Mouse (Mus musculus): ENCODE measurements at regions not wholly inside any gene's neighbourhood (a gene's known extent, or its start where the extent isn't known, plus 50 kb on each side); places are given as distances from the start of the nearest gene placed in this dataset.

- TF ChIP-seq CTCF (IDR thresholded peaks at IDR 0.05), result no peak
- intact Hi-C loops (cut with DNase I), result no loop called here
- H3K27ac ChIP-seq, result no peak overlapping the region
- H3K4me3 ChIP-seq, result no peak overlapping the region
- no peak for DNase-seq
These were observed 687.3 kb downstream of the Efnb2 start for GRCm38 (mm10) chr8:7973791-7974190.

- TF ChIP-seq CTCF (IDR thresholded peaks at IDR 0.05), result no peak
- H3K27ac ChIP-seq, result no peak overlapping the region
- DNase-seq, result no peak
- H3K4me3 ChIP-seq, result no peak overlapping the region
- intact Hi-C loops (cut with DNase I), result no loop called here
These were observed 696.8 kb downstream of the Efnb2 start for GRCm38 (mm10) chr8:7964276-7964675.

DNA sequence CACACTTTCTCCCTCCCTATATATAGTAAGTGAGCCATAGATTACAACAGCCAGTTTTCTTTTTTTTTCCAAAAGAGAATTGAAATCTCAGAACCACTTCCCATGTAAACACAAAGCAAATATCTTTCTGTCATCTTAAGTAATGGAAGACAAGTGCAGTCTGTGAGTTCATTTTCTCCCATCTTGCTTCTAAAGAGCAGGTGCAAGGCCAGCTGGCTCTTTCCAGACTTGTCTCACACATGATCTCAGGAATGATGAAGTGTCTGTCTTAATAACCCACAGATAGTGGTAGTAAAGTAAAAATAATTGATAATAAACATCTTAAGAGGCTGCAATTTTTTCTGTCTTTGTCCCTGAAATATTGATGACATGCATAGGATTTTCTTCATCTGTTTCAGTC is 704.3 kb downstream of the Efnb2 start:
- H3K27ac ChIP-seq, result no peak overlapping the region
- TF ChIP-seq CTCF (IDR thresholded peaks at IDR 0.05), result no peak
- no peak overlapping the region for H3K4me3 ChIP-seq
- no peak for DNase-seq
- intact Hi-C loops (cut with DNase I), result no loop called here

DNA sequence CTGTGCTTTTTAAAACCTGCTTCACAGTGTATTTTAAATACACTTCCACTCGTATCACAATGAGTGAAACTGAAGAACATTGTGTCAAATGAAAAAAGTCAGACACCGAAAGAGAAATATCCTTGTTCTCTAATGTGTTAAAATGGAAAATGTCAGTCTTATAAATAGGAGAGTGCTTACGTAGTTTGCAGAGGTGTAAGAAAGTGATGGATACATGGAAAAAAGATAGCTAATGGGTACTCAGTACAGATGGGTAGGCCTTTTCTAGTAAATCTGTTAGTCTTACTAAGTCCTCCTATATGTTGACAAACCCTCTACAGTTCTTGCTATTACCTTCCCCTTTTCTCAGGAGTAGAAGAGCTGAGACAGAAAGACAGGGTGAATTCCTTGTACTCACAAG is 706.2 kb downstream of the Efnb2 start:
- Histone ChIP-seq H3K27ac (no peak overlapping the region), H3K4me3 (no peak overlapping the region)
- TF ChIP-seq CTCF (IDR thresholded peaks at IDR 0.05), result no peak
- intact Hi-C loops (cut with DNase I), result no loop called here
- no peak for DNase-seq

GRCm38 (mm10) chr8:7945966-7946775 is 714.9 kb downstream of the Efnb2 start:
- no peak for TF ChIP-seq CTCF (IDR thresholded peaks at IDR 0.05)
- intact Hi-C loops (cut with DNase I), result no loop called here
- no peak overlapping the region for H3K4me3 ChIP-seq
- no peak for DNase-seq
- no peak overlapping the region for H3K27ac ChIP-seq

DNA sequence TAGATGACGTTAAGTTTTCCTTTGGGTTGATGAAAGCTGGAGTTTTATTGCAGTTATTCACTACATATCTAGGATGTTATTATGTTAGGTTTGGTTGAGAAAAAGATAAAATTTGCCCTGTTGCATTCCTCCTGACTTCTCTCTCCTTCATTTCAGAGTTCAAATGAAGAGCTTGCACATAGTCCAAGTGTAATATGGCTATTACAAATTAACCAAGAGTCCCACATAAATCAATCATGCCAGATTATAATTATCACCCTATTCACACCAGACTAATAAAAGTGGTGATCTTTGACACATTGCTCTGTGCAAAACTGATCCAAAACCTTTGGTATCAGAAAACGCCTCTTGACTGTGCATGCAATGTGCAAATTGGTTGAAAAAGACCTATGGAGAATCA is 724.4 kb downstream of the Efnb2 start:
- no peak for TF ChIP-seq CTCF (IDR thresholded peaks at IDR 0.05)
- intact Hi-C loops (cut with DNase I), result no loop called here

DNA sequence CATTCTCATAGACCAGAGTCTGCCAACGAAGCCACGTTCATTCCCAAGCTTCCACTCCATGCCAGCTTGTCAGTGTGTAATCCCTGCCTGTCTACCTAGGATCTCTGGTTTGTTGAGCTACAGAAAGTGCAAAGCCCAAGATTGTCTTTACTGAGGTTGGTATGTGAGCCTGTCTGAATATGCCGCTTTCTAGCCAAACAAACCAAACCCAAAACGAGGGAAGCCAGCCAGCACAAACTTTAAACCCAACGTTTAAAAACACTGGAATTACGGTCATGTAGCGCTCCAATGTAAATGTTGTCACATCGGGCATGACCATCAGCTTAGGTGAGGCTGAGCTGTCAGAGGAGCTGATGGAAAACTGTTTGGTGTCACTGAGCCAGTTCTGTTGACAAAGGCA is 741.6 kb downstream of the Efnb2 start:
- no peak overlapping the region for H3K27ac ChIP-seq
- no peak overlapping the region for H3K4me3 ChIP-seq
- no peak for DNase-seq
- no peak for TF ChIP-seq CTCF (IDR thresholded peaks at IDR 0.05)
- intact Hi-C loops (cut with DNase I), result no loop called here

More for the DNA sequence above, 724.4 kb downstream of the Efnb2 start:
- DNase-seq, result no peak
- Histone ChIP-seq H3K27ac (no peak overlapping the region), H3K4me3 (no peak overlapping the region)

DNA sequence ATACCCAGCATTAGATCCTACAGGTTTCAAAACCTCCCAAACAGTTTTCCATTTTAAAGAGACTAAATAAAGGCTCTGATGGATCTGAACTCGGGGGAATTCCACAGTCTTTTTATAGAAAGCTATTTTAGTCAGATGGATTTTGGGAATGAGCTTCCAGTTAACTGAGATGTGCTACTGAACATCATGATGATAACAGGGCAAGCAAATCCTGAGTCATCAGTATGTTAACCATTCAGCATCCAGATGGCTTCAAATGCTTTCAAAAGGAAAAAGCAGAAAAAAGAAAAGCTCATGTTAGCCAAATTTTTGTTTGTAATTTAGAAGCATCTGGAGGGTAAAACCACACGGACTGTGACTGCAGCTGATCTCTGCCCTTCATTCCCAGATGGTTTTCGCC is 766.7 kb downstream of the Efnb2 start:
- H3K27ac ChIP-seq, result no peak overlapping the region
- no peak overlapping the region for H3K4me3 ChIP-seq
- no peak for DNase-seq
- intact Hi-C loops (cut with DNase I), result no loop called here
- TF ChIP-seq CTCF (IDR thresholded peaks at IDR 0.05), result no peak

- H3K27ac ChIP-seq, result no peak overlapping the region
- no peak for TF ChIP-seq CTCF (IDR thresholded peaks at IDR 0.05)
- no peak for DNase-seq
- intact Hi-C loops (cut with DNase I), result no loop called here
- no peak overlapping the region for H3K4me3 ChIP-seq
These were observed 807.9 kb downstream of the Efnb2 start for GRCm38 (mm10) chr8:7853169-7853568.

GRCm38 (mm10) chr8:7850573-7850972 is 810.5 kb downstream of the Efnb2 start:
- Histone ChIP-seq H3K27ac (no peak overlapping the region), H3K4me3 (no peak overlapping the region)
- TF ChIP-seq CTCF (IDR thresholded peaks at IDR 0.05), result no peak
- intact Hi-C loops (cut with DNase I), result no loop called here
- no peak for DNase-seq

DNA sequence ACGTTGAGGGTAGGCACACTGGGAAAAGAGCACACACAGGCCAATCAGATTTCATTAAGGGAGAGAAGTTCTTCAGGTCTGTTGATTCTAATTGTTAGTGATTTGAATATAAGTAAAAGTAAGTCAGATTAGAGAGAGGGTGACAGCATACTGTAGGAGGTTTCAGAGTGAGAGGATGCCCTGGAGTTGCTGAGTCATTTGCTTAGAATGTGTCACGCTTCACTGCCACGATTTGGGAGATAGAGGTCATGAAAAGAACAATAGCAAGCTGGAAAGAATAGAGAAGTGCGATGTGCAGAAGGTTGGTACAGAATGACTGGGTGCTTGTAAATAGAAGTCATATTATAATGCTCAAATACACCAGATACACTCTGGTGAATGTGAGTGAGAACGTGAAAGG is 829.1 kb downstream of the Efnb2 start:
- no peak for TF ChIP-seq CTCF (IDR thresholded peaks at IDR 0.05)
- DNase-seq, result no peak
- Histone ChIP-seq H3K27ac (no peak overlapping the region), H3K4me3 (no peak overlapping the region)
- intact Hi-C loops (cut with DNase I), result no loop called here

GRCm38 (mm10) chr8:7827811-7828210 is 833.2 kb downstream of the Efnb2 start:
- DNase-seq, result no peak
- intact Hi-C loops (cut with DNase I), result no loop called here
- H3K4me3 ChIP-seq, result no peak overlapping the region
- no peak for TF ChIP-seq CTCF (IDR thresholded peaks at IDR 0.05)
- H3K27ac ChIP-seq, result no peak overlapping the region

- Histone ChIP-seq H3K4me3 (no peak overlapping the region), H3K27ac (no peak overlapping the region)
- no peak for TF ChIP-seq CTCF (IDR thresholded peaks at IDR 0.05)
- intact Hi-C loops (cut with DNase I), result no loop called here
- DNase-seq, result no peak
These were observed 852.6 kb downstream of the Efnb2 start for GRCm38 (mm10) chr8:7808395-7808794.

- Histone ChIP-seq H3K27ac (no peak overlapping the region), H3K4me3 (no peak overlapping the region)
- TF ChIP-seq CTCF (IDR thresholded peaks at IDR 0.05), result no peak
- DNase-seq, result no peak
- intact Hi-C loops (cut with DNase I), result no loop called here
These were observed 861.8 kb downstream of the Efnb2 start for GRCm38 (mm10) chr8:7799221-7799620.

Data from gastrocnemius, adult 2 months (tissue).